Mouse (Mus musculus): ENCODE results near the gene Arhgef15. TPM values are rescaled to one million over a fixed set of nuclear protein-coding genes. Genes with fewer than 3 reads are reported as not detected.
"Not testable (repeated sequence)": the region's sequence is repeated elsewhere in the genome, so short reads cannot be mapped to it uniquely, and the experiment has no call there.

Gene Arhgef15
- total RNA-seq, 2 experiments from 2014 or later: 10.7 to 13.8 TPM

- DNase-seq: peak; percentile 83
- intact Hi-C loops (cut with DNase I; ENCODE audit: low total_unique reads): loop anchor here (5.0 kb wide), 1 partner anchor 32 kb away; no protein-coding TSS in a partner anchor
These were observed 17.6 kb downstream of the Arhgef15 start for GRCm38 (mm10) chr11:68939451-68940304.

- intact Hi-C loops (cut with DNase I; ENCODE audit: low total_unique reads); DNase-seq: not testable (repeated sequence)
These were observed 20.3 kb downstream of the Arhgef15 start for GRCm38 (mm10) chr11:68936951-68937350.

GRCm38 (mm10) chr11:68933885-68934507 is 23.3 kb downstream of the Arhgef15 start:
- no peak for DNase-seq
- intact Hi-C loops (cut with DNase I; ENCODE audit: low total_unique reads): no loop called here

DNA sequence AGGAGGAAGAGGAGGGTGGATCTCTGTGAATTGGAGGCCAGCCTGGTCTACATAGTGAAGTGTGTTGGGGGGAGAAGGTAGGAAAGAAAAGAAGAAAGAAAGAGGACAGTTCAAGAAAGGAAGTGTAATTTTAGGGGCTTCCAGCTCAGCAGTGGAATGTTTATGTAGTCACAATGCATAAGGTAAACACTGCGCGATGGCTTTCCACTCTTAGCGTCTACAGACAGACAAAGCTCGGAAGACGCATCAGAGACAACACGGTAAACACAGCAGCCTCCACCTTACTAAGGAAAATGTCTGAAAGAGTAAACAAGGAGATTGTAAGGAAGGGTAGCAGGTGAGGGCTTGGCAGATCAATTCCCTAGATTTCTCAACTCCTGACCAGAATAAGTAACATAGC is 27.3 kb downstream of the Arhgef15 start:
- intact Hi-C loops (cut with DNase I; ENCODE audit: low total_unique reads): no loop called here
- no peak for DNase-seq

- intact Hi-C loops (cut with DNase I; ENCODE audit: low total_unique reads): no loop called here
- DNase-seq: no peak
These were observed 30.3 kb downstream of the Arhgef15 start, which contains the start of gene Odf4 for GRCm38 (mm10) chr11:68926981-68927380. Gene Odf4, minus strand, starts transcription at chr11:68927081.

GRCm38 (mm10) chr11:68924749-68925148 is 32.5 kb downstream of the Arhgef15 start:
- DNase-seq: no peak
- intact Hi-C loops (cut with DNase I; ENCODE audit: low total_unique reads): no loop called here

DNA sequence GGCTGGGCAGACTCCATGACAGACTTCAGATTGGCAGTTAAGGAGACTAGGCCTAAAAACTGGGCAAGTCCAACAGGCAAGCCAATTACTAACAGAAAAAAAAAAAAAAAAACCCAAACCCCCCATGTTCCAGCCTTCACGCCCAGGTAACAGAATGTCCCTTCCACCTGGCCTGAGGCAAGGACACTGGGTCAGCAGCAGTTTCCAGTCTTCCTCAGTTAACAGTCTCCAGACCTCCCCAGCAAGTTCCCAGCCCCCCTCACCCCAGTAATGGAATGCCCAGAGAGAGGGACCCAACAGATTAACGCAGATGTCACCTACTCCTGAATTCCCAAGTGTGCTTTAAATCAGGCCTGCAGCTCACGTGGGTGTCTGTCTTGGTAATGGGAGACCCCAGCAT is 34.1 kb downstream of the Arhgef15 start:
- intact Hi-C loops (cut with DNase I; ENCODE audit: low total_unique reads): no loop called here
- DNase-seq: no peak

DNA sequence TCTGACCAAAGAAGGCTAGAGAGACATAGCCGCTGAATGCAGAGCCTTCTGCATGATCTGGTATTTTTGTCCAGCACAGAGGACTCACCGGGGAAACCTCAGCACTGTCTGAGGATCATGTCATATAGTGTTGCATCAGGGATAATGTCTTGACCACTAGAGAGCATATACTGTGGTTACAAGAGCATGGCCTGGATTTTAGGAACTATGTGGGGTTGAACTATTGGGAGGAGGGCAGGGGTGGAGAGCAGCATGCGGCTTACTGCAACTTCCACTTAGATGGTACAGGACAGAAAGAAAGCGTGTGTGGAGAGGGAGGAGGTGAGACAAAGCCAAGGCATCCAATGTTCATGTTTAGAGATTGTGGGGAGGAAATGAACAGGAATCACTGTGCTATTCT is 42.7 kb downstream of the Arhgef15 start:
- intact Hi-C loops (cut with DNase I; ENCODE audit: low total_unique reads): no loop called here
- no peak for DNase-seq

DNA sequence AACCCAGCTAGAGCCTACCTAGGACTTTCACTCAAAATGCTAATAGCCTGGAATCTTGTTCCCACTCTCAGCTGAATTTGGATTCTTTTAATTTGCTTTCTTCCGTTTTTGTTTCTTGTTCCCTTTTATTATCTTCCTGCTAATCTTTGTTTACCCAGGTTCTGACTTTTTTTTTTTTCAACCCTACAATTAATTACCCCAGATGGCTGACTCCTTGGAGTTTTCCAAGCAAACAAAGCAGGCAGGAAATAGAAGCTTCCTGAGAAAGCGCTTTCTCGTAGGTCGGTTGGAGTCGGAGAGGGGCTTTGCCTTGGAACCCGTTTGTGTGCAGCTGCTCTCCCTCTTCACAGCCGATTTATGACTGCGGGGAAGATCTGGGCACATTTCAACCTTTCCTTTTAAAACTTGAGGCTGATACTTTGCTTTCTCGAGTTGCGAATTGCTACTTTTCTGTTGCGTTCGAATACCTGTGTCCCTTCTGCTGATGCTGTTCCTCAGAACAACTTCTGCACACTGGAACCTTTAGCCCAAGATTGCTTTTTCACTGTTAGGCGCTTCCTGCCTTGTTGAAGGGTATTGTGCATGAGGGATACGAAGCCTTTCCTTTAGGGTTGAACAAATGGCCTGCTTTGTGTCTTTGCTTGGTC is 45.6 kb downstream of the Arhgef15 start:
- intact Hi-C loops (cut with DNase I; ENCODE audit: low total_unique reads): no loop called here
- no peak for DNase-seq

- DNase-seq: no peak
- intact Hi-C loops (cut with DNase I; ENCODE audit: low total_unique reads): loop anchor here (5.0 kb wide), 2 partner anchors 33 to 73 kb away; no protein-coding TSS in a partner anchor
These were observed 48.3 kb downstream of the Arhgef15 start for GRCm38 (mm10) chr11:68908846-68909503.

DNA sequence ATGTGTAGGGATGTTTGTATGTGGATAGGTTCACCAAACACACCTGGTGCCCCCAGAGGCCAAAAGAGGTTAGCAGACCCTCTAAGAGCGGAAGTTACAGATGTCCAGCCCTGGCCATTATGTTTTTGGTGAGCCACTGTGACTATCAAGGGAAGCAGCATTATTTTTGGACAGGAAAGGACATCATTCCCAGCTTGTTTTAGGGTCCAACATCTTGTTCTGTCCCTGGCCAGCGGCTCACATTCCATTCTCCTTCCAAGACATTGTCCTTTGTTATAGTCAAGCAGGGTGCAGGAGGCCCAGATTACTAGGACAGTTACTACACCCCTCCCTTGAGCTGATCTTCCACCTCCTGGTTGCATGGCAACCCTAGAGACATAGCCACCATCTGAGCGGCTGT is 50.0 kb downstream of the Arhgef15 start:
- DNase-seq: no peak
- intact Hi-C loops (cut with DNase I; ENCODE audit: low total_unique reads): loop anchor here (5.0 kb wide), 2 partner anchors 35 to 75 kb away; no protein-coding TSS in a partner anchor

GRCm38 (mm10) chr11:68906461-68906790 is 50.9 kb downstream of the Arhgef15 start:
- intact Hi-C loops (cut with DNase I; ENCODE audit: low total_unique reads): loop anchor here (5.0 kb wide), 2 partner anchors 36 to 76 kb away; no protein-coding TSS in a partner anchor
- DNase-seq: no peak

DNA sequence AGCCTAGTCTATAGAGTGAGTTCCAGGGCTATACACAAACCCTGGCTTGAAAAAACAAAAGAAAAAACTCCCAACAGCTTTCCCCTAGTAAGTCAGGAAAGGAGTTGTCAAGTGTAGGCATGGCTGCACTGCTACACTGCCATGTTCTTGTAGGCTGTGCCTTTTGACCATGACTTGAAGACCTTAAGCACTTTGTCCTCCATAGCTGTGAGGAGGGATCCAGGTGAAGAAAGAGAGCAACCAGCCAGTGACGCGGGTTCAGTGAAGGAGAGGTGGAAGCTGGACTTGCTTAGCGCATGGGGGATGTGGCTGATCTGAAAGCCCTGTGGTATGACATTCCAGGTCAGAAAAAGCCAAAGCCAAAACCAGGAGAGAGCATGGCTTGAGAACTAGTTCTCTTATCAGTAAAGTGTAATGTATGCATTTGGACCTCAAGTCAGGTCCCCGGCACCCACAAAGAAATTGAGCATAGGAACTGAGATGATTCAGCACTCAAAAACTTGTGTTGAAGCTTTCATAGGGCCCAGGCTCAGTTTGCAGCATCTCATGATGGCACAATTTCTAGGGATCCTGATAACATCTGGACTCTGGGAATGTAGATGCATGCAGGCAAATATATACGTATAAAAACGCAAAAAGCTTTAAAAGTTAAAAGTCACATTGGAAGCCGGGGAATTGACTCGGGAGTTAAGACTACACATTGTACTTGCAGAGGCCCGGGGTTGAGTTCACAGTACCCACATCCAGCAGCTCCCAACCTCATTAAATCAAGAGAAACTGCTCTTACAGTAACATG is 51.4 kb downstream of the Arhgef15 start:
- intact Hi-C loops (cut with DNase I; ENCODE audit: low total_unique reads): loop anchor here (5.0 kb wide), 2 partner anchors 36 to 76 kb away; no protein-coding TSS in a partner anchor
- DNase-seq: no peak

DNA sequence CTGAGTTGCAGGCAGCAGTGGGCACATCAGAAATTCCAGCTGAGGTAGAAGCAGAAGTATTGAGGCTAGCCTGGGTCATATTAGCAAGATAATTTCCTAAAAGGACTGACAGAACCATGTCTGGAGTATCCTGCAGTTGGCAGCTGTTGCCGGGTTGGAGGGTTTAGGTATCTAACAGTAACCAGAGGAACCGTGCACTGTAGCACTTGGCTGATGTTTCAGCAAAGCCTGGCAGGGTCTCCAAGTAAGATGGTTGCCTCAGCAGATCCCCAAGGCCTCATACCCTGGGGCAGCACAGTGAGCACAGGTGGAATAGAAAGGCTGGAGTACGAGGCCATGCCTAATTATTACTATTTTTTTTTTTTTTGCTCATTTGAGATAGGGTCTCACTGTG is 52.1 kb downstream of the Arhgef15 start:
- DNase-seq: no peak
- intact Hi-C loops (cut with DNase I; ENCODE audit: low total_unique reads): loop anchor here (5.0 kb wide), 2 partner anchors 37 to 77 kb away; no protein-coding TSS in a partner anchor

DNA sequence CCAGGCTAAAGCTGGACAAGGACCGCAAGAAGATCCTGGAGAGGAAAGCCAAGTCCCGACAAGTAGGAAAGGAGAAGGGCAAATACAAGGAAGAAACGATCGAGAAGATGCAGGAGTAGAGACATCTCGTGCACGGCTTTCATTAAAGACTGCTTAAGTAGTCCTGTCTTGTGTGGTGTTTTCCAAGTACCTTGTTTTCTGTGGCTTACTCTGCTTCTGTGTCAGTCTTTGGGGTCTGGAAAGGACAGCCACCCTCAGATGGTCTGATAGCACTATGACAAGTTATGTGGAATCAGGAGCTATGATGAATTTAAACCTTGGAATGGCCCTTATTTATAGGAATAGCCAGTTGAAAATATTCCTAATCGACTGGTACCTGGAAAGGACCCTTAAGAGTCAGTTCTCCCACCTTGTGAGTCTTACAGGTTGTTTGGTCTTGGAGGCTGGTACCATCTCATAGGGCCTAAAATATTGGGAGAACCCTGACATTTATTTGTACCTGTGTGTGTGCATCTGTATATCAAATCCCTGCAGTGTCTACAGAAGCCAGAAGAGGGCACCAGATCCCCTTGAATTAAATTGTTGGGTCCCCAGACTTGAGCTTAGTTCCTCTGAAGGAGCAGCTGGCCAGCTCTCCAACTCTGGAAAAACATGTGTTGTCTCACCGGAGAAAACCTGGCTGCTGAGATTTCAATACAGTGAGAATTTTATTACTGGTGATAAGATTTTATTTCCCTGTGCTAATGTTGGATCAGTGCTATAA is 52.7 kb downstream of the Arhgef15 start:
- intact Hi-C loops (cut with DNase I; ENCODE audit: low total_unique reads): loop anchor here (5.0 kb wide), 2 partner anchors 38 to 78 kb away; no protein-coding TSS in a partner anchor
- peak; percentile 57 for DNase-seq

GRCm38 (mm10) chr11:68903775-68904174 is 53.5 kb downstream of the Arhgef15 start:
- DNase-seq: no peak
- intact Hi-C loops (cut with DNase I; ENCODE audit: low total_unique reads): no loop called here

DNA sequence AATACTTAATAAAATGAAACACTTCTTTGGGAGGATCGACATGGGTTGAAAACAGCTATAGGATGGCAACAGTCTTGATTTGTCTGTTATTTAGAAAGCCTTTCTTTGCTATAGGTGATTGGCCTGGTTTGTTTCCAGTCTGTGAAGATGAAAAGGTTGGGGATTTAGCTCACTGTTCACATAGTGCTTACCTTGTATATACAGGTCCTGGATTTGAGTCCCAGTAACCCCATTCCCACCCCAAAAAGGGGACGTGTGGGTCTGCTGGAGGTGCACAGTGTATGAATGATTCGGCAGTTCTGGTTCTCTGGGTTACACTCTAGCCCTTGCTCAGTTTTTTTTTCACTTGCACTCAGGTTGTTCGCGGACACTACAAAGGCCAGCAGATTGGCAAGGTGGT is 54.5 kb downstream of the Arhgef15 start:
- no peak for DNase-seq
- intact Hi-C loops (cut with DNase I; ENCODE audit: low total_unique reads): no loop called here

- intact Hi-C loops (cut with DNase I; ENCODE audit: low total_unique reads): no loop called here
- no peak for DNase-seq
These were observed 54.9 kb downstream of the Arhgef15 start for GRCm38 (mm10) chr11:68902367-68902766.

All from gastrocnemius, postnatal 14 days (tissue).